Comparison of ENCODE assay signal across 28 mouse cellular contexts in genomic region chr2:5185631-5186030, GRCm38 (mm10). TPM values are rescaled to one million over a fixed set of nuclear protein-coding genes. Genes with fewer than 3 reads are reported as not detected.
DNase-seq lines count a peak whose midpoint lies in the region; ATAC-seq lines count a peak whose summit lies in the region.
"Had no signal": no experiment of that assay in that cellular context is flagged by ENCODE, and none has a peak within 500 bp of the region (broad histone marks: within the 10 kb centered on the region; RNA-seq: fewer than 3 reads in every experiment).

No protein-coding gene starts in this region.

- ATAC-seq in liver, embryonic 11.5 days (replicated peaks; ENCODE audit: low FRiP score), result no peak
- ATAC-seq: forebrain, embryonic 14.5 days; forebrain, postnatal 0 days; hindbrain, embryonic 16.5 days had no signal

- H3K36me3 ChIP-seq in liver, embryonic 11.5 days (ENCODE audit: control insufficient read depth, insufficient read depth, low read length), result no peaks in the 10 kb centered on the region
- H3K36me3 ChIP-seq: embryonic facial prominence, embryonic 12.5 days; embryonic facial prominence, embryonic 15.5 days; G1E; hindbrain, embryonic 10.5 days; hindbrain, embryonic 13.5 days had no signal

- no peak overlapping the region for H3K4me2 ChIP-seq in liver, embryonic 11.5 days
- H3K4me2 ChIP-seq: embryonic facial prominence, embryonic 12.5 days; embryonic facial prominence, embryonic 15.5 days; heart, embryonic 11.5 days; hindbrain, embryonic 13.5 days had no signal

- no peaks in the 10 kb centered on the region for H3K27me3 ChIP-seq in liver, embryonic 11.5 days (replicated peaks; ENCODE audit: control insufficient read depth, insufficient read depth, low read length)
- H3K27me3 ChIP-seq: CH12.LX; embryonic facial prominence, embryonic 12.5 days; embryonic facial prominence, embryonic 15.5 days; hindbrain, embryonic 13.5 days had no signal

- no peak overlapping the region for H3K9ac ChIP-seq in liver, embryonic 11.5 days (ENCODE audit: low read depth, low read length)
- H3K9ac ChIP-seq: embryonic facial prominence, embryonic 12.5 days; embryonic facial prominence, embryonic 15.5 days; forebrain, postnatal 0 days; hindbrain, embryonic 13.5 days had no signal

- peak; percentile 11 for DNase-seq in heart, postnatal 4 days
- DNase-seq in heart, adult 8-10 months (ENCODE audit: low spot score), result no peak
- DNase-seq in liver, embryonic 11.5 days (ENCODE audit: low spot score), result peak; percentile 22
- DNase-seq in liver (no peak), NIH3T3 (ENCODE audit: low read depth) (peak; percentile 20)
- no peak for DNase-seq in ovary, postnatal 14 days (ENCODE audit: low spot score)
- DNase-seq: adrenal gland, adult 8-10 months; adrenal gland, postnatal 25 days; B cell, adult 2 months; cerebellum, adult 11 months; cerebellum, adult 2 months; cerebellum, adult 9-11 months; cerebellum, postnatal 25 days; forebrain, postnatal 0 days; gastrocnemius, adult 2 months; gastrocnemius, postnatal 14 days; heart, adult 18-20 months had no signal

- WGBS in liver, embryonic 11.5 days, result 64% methylated on average over 3 of the region's 3 CpGs

- H3K4me1 ChIP-seq in liver, embryonic 11.5 days (replicated peaks; ENCODE audit: control insufficient read depth, insufficient read depth, low read length), result no peaks in the 10 kb centered on the region
- peaks cover 6% of the 10 kb centered on the region for H3K4me1 ChIP-seq in brown adipose tissue, adult 24 weeks (ENCODE audit: control insufficient read depth, insufficient read depth, insufficient read length, low read length)
- H3K4me1 ChIP-seq: embryonic facial prominence, embryonic 15.5 days had no signal

- H3K4me3 ChIP-seq in liver, embryonic 11.5 days (ENCODE audit: low read depth, low read length), result no peak overlapping the region
- no peak overlapping the region for H3K4me3 ChIP-seq in brown adipose tissue, adult 24 weeks (ENCODE audit: insufficient read depth, low read depth, low read length)
- H3K4me3 ChIP-seq: embryonic facial prominence, embryonic 12.5 days; embryonic facial prominence, embryonic 15.5 days; gastrocnemius, adult 2 months; hindbrain, embryonic 10.5 days; hindbrain, embryonic 13.5 days had no signal

- no peak overlapping the region for H3K27ac ChIP-seq in liver, embryonic 11.5 days (ENCODE audit: low read depth, low read length)
- H3K27ac ChIP-seq in brown adipose tissue, adult 24 weeks (replicated peaks; ENCODE audit: low read depth, low read length), result 0 out of 2 replicates have a peak overlapping the region, but pooled peaks have one; percentile 45
- H3K27ac ChIP-seq: embryonic facial prominence, embryonic 12.5 days; embryonic facial prominence, embryonic 15.5 days; gastrocnemius, adult 2 months; hindbrain, embryonic 10.5 days; hindbrain, embryonic 13.5 days had no signal

- H3K9me3 ChIP-seq in liver, embryonic 11.5 days (ENCODE audit: control insufficient read depth, low read length), result no peaks in the 10 kb centered on the region
- H3K9me3 ChIP-seq: embryonic facial prominence, embryonic 12.5 days; embryonic facial prominence, embryonic 15.5 days; G1E; hindbrain, embryonic 10.5 days; hindbrain, embryonic 13.5 days had no signal

RNA-seq across cellular contexts. Expression of gene Ccdc3, which starts 48.1 kb away (rescaled TPM):
- 1 to 10 TPM; 7.4 TPM for total RNA-seq in heart, postnatal 4 days (2021)
- total RNA-seq in heart, adult 8-10 months (2022), result 1 to 10 TPM; 2.2 to 3.2 (median 3.1) TPM
- 21.7 and 22.5 TPM in 2 replicates for polyA plus RNA-seq in liver, embryonic 11.5 days (2014; fragmentation: Nextera tagmentation; extraction: Ambion mirVana)
- polyA plus RNA-seq in brown adipose tissue, adult 24 weeks (2012; ENCODE audit: insufficient read depth, insufficient read length, missing spikeins), result 66.9 and 95.9 TPM in 2 replicates
- total RNA-seq: CH12.LX; common myeloid progenitor, adult 5-6 weeks; G1E had no signal
- polyA plus RNA-seq: G1E had no signal

Comparison
In these comparisons a context has a peak if more than half of its experiments do, and no peak if none do; other contexts are left out.
1. DNase-seq: peak in heart, postnatal 4 days (single experiment), liver, embryonic 11.5 days (single experiment) and NIH3T3 (single experiment); none in heart, adult 8-10 months (single experiment), liver (single experiment) and ovary, postnatal 14 days (single experiment).